Mouse (Mus musculus) bone marrow, adult 2 months (tissue): ENCODE data around the gene Prol1.

Source experiments
- CTCF ChIP-seq: fragments of 200-500 bp; IDR thresholded peaks from 2 replicates; pipeline ENCODE4 v1.5.1; 2011; ENCODE audit warnings: low read length, control low read depth; ENCODE audit not compliant: control insufficient read depth, insufficient read depth
- POLR2A ChIP-seq: fragments of 200-500 bp; IDR thresholded peaks from 2 replicates; pipeline ENCODE4 v1.6.1; 2011; ENCODE audit warnings: low read depth, mild to moderate bottlenecking, control low read depth, low read length, borderline replicate concordance; ENCODE audit not compliant: control insufficient read depth

GRCm38 (mm10) chr5:88372563-88372962 lies 55.5 kb downstream of the Prol1 start:
- TF ChIP-seq CTCF, result no peak
- TF ChIP-seq POLR2A, result no peak
